Mouse (Mus musculus) 416B (cell line): Measurements from ENCODE around the gene Bsn.

ENCODE experiments used
- DNase-seq: peaks from one replicate; pipeline ENCODE4 v3.0.0; 2011; ENCODE audit warnings: low read depth

The Bsn gene

GRCm38 (mm10) chr9:108189787-108190679, at the start of gene Bsn:
Gene Bsn, minus strand, starts transcription at chr9:108190384.
- no peak for DNase-seq

GRCm38 (mm10) chr9:108239951-108240350, 49.8 kb upstream of the Bsn start:
- no peak for DNase-seq

- DNase-seq: no peak
Observed at GRCm38 (mm10) chr9:108238831-108239230, 48.6 kb upstream of the Bsn start.

- DNase-seq: no peak
Observed at GRCm38 (mm10) chr9:108238402-108238801, 48.2 kb upstream of the Bsn start.

- DNase-seq: no peak
Observed at GRCm38 (mm10) chr9:108234682-108235081, 44.5 kb upstream of the Bsn start.

- no peak for DNase-seq
Observed at GRCm38 (mm10) chr9:108232908-108233307, 42.7 kb upstream of the Bsn start.

GRCm38 (mm10) chr9:108227911-108228649, 37.9 kb upstream of the Bsn start:
- DNase-seq: no peak

- no peak for DNase-seq
Observed at GRCm38 (mm10) chr9:108225166-108225565, 35.0 kb upstream of the Bsn start.

GRCm38 (mm10) chr9:108223633-108224032, 33.4 kb upstream of the Bsn start:
- DNase-seq: no peak

GRCm38 (mm10) chr9:108221566-108221965, 31.4 kb upstream of the Bsn start:
- DNase-seq: no peak

- peak; percentile 55 for DNase-seq
Observed at GRCm38 (mm10) chr9:108220380-108220774, 30.2 kb upstream of the Bsn start.

GRCm38 (mm10) chr9:108219766-108220379, 29.7 kb upstream of the Bsn start:
- DNase-seq: no peak

GRCm38 (mm10) chr9:108217936-108218543, 27.9 kb upstream of the Bsn start:
- no peak for DNase-seq

- no peak for DNase-seq
Observed at GRCm38 (mm10) chr9:108217406-108217805, 27.2 kb upstream of the Bsn start.

GRCm38 (mm10) chr9:108213105-108213504, 22.9 kb upstream of the Bsn start:
- DNase-seq: no peak

GRCm38 (mm10) chr9:108212426-108212825, 22.2 kb upstream of the Bsn start:
- no peak for DNase-seq

GRCm38 (mm10) chr9:108205571-108205901, 15.4 kb upstream of the Bsn start:
- no peak for DNase-seq

- no peak for DNase-seq
Observed at GRCm38 (mm10) chr9:108204884-108205570, 14.8 kb upstream of the Bsn start.

- DNase-seq: peak; percentile 91
Observed at GRCm38 (mm10) chr9:108203015-108203414, 12.8 kb upstream of the Bsn start.

- peak; percentile 75 for DNase-seq
Observed at GRCm38 (mm10) chr9:108202169-108202568, 12.0 kb upstream of the Bsn start.

GRCm38 (mm10) chr9:108201160-108201559, 11.0 kb upstream of the Bsn start:
- DNase-seq: peak; percentile 99

GRCm38 (mm10) chr9:108198621-108199020, 8.4 kb upstream of the Bsn start:
- DNase-seq: no peak
